Mouse (Mus musculus) stomach, embryonic 16.5 days (tissue): ENCODE measurements around the gene Isl1. TPM values are rescaled to one million over a fixed set of nuclear protein-coding genes. Genes with fewer than 3 reads are reported as not detected.

Experiments
- ATAC-seq: fragments of 200-750 bp; cut with Nextera tagmentation; 2 replicates; pipeline ENCODE4 v1.8.0; 2017; ENCODE audit warnings: moderate number of reproducible peaks, moderate TSS enrichment; ENCODE audit not compliant: insufficient read depth, low FRiP score
- H3K27ac ChIP-seq: fragments of 300-500 bp; sonication (generic); 2 replicates; pipeline ENCODE4 v1.5.1; 2014; ENCODE audit warnings: low read length
- H3K27me3 ChIP-seq: fragments of 300-500 bp; sonication (generic); 2 replicates; pipeline ENCODE4 v1.6.1; 2014; ENCODE audit warnings: low read length, control low read depth, mixed read lengths; ENCODE audit not compliant: control insufficient read depth, insufficient read depth
- H3K36me3 ChIP-seq: fragments of 300-500 bp; sonication (generic); 2 replicates; pipeline ENCODE4 v1.6.1; 2014; ENCODE audit warnings: low read length; ENCODE audit not compliant: control insufficient read depth, insufficient read depth
- H3K4me1 ChIP-seq: fragments of 300-500 bp; sonication (generic); 2 replicates; pipeline ENCODE4 v1.6.1; 2014; ENCODE audit warnings: low read length, control low read depth, mixed read lengths; ENCODE audit not compliant: control insufficient read depth, insufficient read depth
- H3K4me2 ChIP-seq: fragments of 300-500 bp; sonication (generic); 2 replicates; pipeline ENCODE4 v1.6.1; 2014; ENCODE audit warnings: low read depth, low read length, mixed read lengths
- H3K4me3 ChIP-seq: fragments of 300-500 bp; sonication (generic); replicated peaks from 2 replicates; pipeline ENCODE4 v1.5.1; 2014; ENCODE audit warnings: mild to moderate bottlenecking, low read length
- H3K9ac ChIP-seq: fragments of 300-500 bp; sonication (generic); 2 replicates; pipeline ENCODE4 v1.6.1; 2014; ENCODE audit warnings: low read length
- H3K9me3 ChIP-seq: fragments of 300-500 bp; sonication (generic); replicated peaks from 2 replicates; pipeline ENCODE4 v1.6.1; 2016; ENCODE audit warnings: low read length, control low read depth; ENCODE audit not compliant: control insufficient read depth
- WGBS: fragments of 180-500 bp; shearing (Covaris S2); extraction: QIAGEN DNeasy Blood & Tissue Kit; methylation state at CpG from one replicate; pipeline ENCODE4 v1.1.7; 2014; 5-methylcytosine and 5-hydroxymethylcytosine counted together
- polyA plus RNA-seq: library from polyadenylated mRNA; unstranded; fragments of >200 nt; fragmentation: Nextera tagmentation; extraction: Ambion mirVana; gene quantifications from 2 replicates; pipeline ENCODE4 v1.2.1, GENCODE M21; 2015

The Isl1 gene
- polyA plus RNA-seq, 1 experiment from 2014 or later, result 33.6 TPM

- Histone ChIP-seq H3K4me1 (0 out of 2 replicates have a peak, but pooled peaks cover 3% of the 10 kb centered on the region), H3K9ac (no peak overlapping the region), H3K27me3 (no peaks in the 10 kb centered on the region), H3K9me3 (no peaks in the 10 kb centered on the region), H3K4me2 (no peak overlapping the region), H3K4me3 (no peak overlapping the region), H3K36me3 (no peaks in the 10 kb centered on the region), H3K27ac (no peak overlapping the region)
- no peak for ATAC-seq
- 51% methylated on average over 9 of the region's 9 CpGs for WGBS
Measured at GRCm38 (mm10) chr13:116279207-116279772, 30.2 kb downstream of the Isl1 start.
